Mouse (Mus musculus): ENCODE data around the gene Myo1h.

DNA sequence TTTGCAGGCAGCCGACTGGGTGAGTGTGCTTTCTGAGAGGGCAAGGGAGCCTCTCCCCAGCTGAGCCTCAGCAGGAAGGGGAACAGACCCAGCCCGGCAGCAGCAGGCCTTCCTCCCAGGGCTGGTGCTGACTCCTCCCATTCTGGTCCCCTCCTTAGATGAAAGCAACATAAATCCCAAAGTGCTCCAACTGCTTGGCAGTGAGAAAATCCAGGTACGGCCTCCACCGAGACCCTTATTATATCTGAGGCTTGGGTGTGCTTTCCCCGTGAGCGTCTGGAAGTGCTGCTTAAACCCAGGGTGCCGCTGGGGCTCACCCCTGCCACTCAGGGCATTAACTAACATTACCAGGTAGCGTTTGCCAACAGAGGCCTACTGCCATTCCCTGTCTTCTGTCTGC is 70.6 kb downstream of the Myo1h start:
- TF ChIP-seq CTCF (IDR thresholded peaks at IDR 0.05; ENCODE audit: extremely low read depth, insufficient read length, insufficient replicate concordance, low read depth, low read length) (no peak), POLR2A (IDR thresholded peaks at IDR 0.05; ENCODE audit: low read depth, low read length) (no peak)
